Mouse (Mus musculus) embryonic facial prominence, embryonic 11.5 days (tissue): ENCODE measurements at regions not wholly inside any gene's neighbourhood (a gene's known extent, or its start where the extent isn't known, plus 50 kb on each side); places are given as distances from the start of the nearest gene placed in this dataset.
A peak's percentile ranks its signal among the peaks of the same experiment; 100 is the strongest.

Source experiments
- ATAC-seq: fragments of 200-750 bp; cut with Nextera tagmentation; replicated peaks from 2 replicates; pipeline ENCODE4 v1.8.0; 2017; ENCODE audit warnings: low read depth; ENCODE audit not compliant: insufficient number of reproducible peaks, low FRiP score, low TSS enrichment
- DNase-seq: peaks from one replicate; pipeline ENCODE4 v3.0.0-alpha.2; 2015; ENCODE audit warnings: low spot score
- H3K27ac ChIP-seq: fragments of 300-500 bp; sonication (generic); replicated peaks from 2 replicates; pipeline ENCODE4 v1.5.1; 2014; ENCODE audit warnings: mild to moderate bottlenecking, low read depth, low read length, control low read depth
- H3K27me3 ChIP-seq: fragments of 300-500 bp; sonication (generic); 2 replicates; pipeline ENCODE4 v1.6.1; 2014; ENCODE audit warnings: mild to moderate bottlenecking, low read length, moderate library complexity, mixed read lengths; ENCODE audit not compliant: control insufficient read depth, insufficient read depth
- H3K36me3 ChIP-seq: fragments of 300-500 bp; sonication (generic); replicated peaks from 2 replicates; pipeline ENCODE4 v1.6.1; 2014; ENCODE audit warnings: low read depth, mild to moderate bottlenecking, low read length, moderate library complexity, mixed read lengths; ENCODE audit not compliant: control insufficient read depth, insufficient read depth
- H3K4me1 ChIP-seq: fragments of 300-500 bp; sonication (generic); 2 replicates; pipeline ENCODE4 v1.6.1; 2014; ENCODE audit warnings: low read length, mixed read lengths; ENCODE audit not compliant: control insufficient read depth, insufficient read depth
- H3K4me2 ChIP-seq: fragments of 300-500 bp; sonication (generic); 2 replicates; pipeline ENCODE4 v1.6.1; 2014; ENCODE audit warnings: low read depth, mild to moderate bottlenecking, control low read depth, low read length, moderate library complexity
- H3K4me3 ChIP-seq: fragments of 300-500 bp; sonication (generic); 2 replicates; pipeline ENCODE4 v1.5.1; 2014; ENCODE audit warnings: low read depth, low read length, control low read depth
- H3K9ac ChIP-seq: fragments of 300-500 bp; sonication (generic); replicated peaks from 2 replicates; pipeline ENCODE4 v1.6.1; 2014; ENCODE audit warnings: mild to moderate bottlenecking, control low read depth, low read length
- H3K9me3 ChIP-seq: fragments of 300-500 bp; sonication (generic); replicated peaks from 2 replicates; pipeline ENCODE4 v1.6.1; 2016; ENCODE audit warnings: mild to moderate bottlenecking, low read length, inconsistent platforms, mixed read lengths; ENCODE audit not compliant: control insufficient read depth
- WGBS: fragments of 180-500 bp; shearing (Covaris S2); extraction: QIAGEN DNeasy Blood & Tissue Kit; methylation state at CpG from one replicate; pipeline ENCODE4 v1.1.7; 2014; 5-methylcytosine and 5-hydroxymethylcytosine counted together

DNA sequence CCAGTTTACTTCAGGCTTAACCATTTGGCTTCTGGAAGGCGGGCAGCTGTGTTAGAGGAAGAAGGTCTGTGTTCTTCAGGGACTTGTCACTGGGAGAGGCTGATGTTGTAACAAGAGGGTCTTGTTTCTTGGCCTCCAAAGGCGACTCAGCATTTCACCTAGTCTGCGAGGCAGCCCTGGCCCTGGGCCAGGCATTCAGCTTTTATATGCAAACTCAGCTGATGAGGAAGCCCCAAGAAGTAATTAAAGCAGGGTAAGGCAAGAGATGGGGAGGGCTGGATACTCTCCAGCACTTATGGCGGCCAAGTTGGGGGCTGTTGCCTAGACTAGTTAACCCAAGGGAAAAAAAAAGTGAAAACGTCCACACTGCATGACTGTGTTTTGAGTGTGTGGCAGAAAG, 162.4 kb upstream of the Ap5m1 start:
- no peak overlapping the region for H3K4me2 ChIP-seq
- DNase-seq (no peak), ATAC-seq (no peak)
- H3K36me3 ChIP-seq: no peaks in the 10 kb centered on the region
- H3K9me3 ChIP-seq: no peaks in the 10 kb centered on the region
- H3K27ac ChIP-seq: no peak overlapping the region
- 29% methylated on average over 5 of the region's 5 CpGs for WGBS
- H3K4me3 ChIP-seq: no peak overlapping the region
- no peaks in the 10 kb centered on the region for H3K4me1 ChIP-seq
- no peak overlapping the region for H3K9ac ChIP-seq
- no peaks in the 10 kb centered on the region for H3K27me3 ChIP-seq

DNA sequence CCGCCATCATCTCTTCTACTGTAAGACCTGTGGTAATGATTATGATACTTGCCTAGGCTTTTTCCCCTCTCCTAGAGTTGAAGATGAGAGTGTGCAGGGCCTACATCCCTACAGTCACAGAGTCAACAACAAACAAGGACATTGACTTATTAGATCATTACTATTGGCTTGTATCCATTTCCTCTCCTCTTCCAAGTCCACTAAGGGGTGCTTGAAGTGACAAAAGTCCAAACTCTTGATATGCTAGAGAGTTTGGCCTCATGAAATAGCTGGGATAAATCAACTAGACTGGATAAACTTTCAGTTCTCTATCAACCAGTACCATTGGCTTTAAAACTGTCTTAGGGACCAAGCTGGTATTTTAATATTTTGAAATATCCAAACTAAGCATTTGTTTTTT, 165.7 kb upstream of the Ap5m1 start:
- no peaks in the 10 kb centered on the region for H3K36me3 ChIP-seq
- 89% methylated on average over 1 of the region's 1 CpGs for WGBS
- no peak overlapping the region for H3K27ac ChIP-seq
- H3K4me3 ChIP-seq: no peak overlapping the region
- no peaks in the 10 kb centered on the region for H3K9me3 ChIP-seq
- no peaks in the 10 kb centered on the region for H3K4me1 ChIP-seq
- H3K27me3 ChIP-seq: no peaks in the 10 kb centered on the region
- DNase-seq (no peak), ATAC-seq (no peak)
- H3K4me2 ChIP-seq: no peak overlapping the region
- H3K9ac ChIP-seq: no peak overlapping the region

DNA sequence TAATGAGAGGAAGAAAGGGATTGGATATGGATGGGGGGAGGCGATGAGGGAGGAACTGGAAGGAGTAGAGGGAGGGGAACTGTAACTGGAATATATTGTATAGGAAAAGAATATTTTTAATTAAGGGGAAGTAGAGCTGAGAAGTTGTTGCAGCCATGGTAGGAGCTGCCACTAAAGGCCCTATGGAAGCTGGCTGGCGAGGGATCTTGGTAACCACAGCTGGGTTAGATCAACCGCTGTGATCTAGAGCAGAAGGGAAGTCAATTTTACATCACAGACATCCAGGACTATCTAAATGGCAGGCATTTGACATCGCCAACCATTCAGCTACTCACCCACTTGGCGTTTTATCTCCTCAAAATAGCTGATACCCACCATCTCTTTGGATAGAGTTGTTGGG, 168.8 kb upstream of the Ap5m1 start:
- ATAC-seq (no peak), DNase-seq (no peak)
- 90% methylated on average over 5 of the region's 5 CpGs for WGBS

DNA sequence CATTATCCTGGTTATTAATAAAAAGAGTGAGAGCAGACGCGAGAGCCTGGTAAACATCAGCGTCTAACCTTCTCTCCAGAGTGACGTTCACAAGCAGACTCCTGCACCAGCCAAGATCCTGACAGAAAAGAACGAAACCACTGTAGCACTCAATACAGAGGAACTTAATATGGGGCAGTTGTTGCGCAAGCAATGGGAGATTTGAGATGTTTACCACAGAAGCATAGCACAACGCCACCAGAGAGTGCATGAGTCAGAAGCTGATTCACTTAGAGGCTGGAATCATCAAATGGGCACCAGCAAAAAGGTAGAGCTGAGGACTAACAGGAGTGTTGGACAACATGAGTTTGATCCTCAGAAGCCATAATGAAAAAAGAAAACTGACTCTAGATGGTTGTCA, 169.7 kb upstream of the Ap5m1 start:
- no peaks in the 10 kb centered on the region for H3K4me1 ChIP-seq
- no peak for ATAC-seq
- no peaks in the 10 kb centered on the region for H3K27me3 ChIP-seq
- no peak overlapping the region for H3K4me2 ChIP-seq
- H3K9ac ChIP-seq: no peak overlapping the region
- DNase-seq: no peak
- H3K27ac ChIP-seq: no peak overlapping the region
- 92% methylated on average over 7 of the region's 7 CpGs for WGBS
- H3K36me3 ChIP-seq: no peaks in the 10 kb centered on the region
- no peaks in the 10 kb centered on the region for H3K9me3 ChIP-seq
- no peak overlapping the region for H3K4me3 ChIP-seq

More for the DNA sequence above, 168.8 kb upstream of the Ap5m1 start:
- Histone ChIP-seq H3K9me3 (no peaks in the 10 kb centered on the region), H3K4me1 (no peaks in the 10 kb centered on the region), H3K9ac (no peak overlapping the region), H3K27ac (no peak overlapping the region), H3K4me2 (no peak overlapping the region), H3K36me3 (no peaks in the 10 kb centered on the region), H3K4me3 (no peak overlapping the region), H3K27me3 (no peaks in the 10 kb centered on the region)

DNA sequence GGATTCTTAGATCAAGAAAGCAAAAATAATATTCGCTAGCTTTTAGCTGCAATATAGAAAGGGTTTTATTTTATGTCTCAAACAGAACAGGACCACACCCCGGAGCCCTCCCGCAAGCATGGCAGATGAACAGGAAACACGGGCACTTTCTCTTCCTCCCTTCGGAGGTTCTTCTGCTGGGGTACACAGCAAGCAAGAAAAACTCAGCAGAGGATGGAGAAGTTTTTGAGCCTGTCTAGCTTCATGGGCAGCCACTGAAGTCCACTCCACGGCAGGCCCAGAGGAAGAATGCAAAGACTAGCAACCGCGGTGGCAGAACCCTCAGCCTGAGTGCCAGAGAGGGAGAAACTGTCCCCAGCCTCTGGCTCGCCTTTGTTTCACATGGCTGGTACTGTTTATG, 174.7 kb upstream of the Ap5m1 start:
- Histone ChIP-seq H3K4me1 (no peaks in the 10 kb centered on the region), H3K36me3 (no peaks in the 10 kb centered on the region), H3K27me3 (no peaks in the 10 kb centered on the region), H3K9ac (no peak overlapping the region), H3K27ac (no peak overlapping the region), H3K4me2 (no peak overlapping the region), H3K9me3 (no peaks in the 10 kb centered on the region), H3K4me3 (no peak overlapping the region)
- no peak for ATAC-seq
- 84% methylated on average over 9 of the region's 9 CpGs for WGBS
- DNase-seq: no peak

DNA sequence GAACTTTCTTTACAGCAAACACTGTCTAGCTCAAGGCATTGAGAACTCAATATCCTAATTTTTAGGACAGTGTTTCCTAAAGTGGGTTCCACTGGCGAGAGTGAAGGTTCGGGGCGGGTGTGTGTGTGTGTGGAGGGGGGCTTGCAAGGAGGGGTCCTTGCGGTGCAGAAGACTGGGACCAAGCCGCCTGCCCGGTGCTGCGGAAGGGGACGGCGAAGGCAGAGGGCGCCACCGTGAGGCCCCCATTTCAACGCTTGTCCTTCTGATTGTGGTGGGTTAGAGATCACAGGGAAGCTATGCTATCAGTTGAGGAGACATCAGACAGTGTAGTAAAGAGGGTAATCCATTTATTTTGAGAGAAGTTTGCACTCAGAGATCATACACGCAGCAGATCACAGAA, 176.9 kb upstream of the Ap5m1 start:
- Histone ChIP-seq H3K9ac (no peak overlapping the region), H3K9me3 (no peaks in the 10 kb centered on the region), H3K4me3 (no peak overlapping the region), H3K4me1 (no peaks in the 10 kb centered on the region), H3K27ac (no peak overlapping the region), H3K4me2 (no peak overlapping the region), H3K27me3 (no peaks in the 10 kb centered on the region), H3K36me3 (no peaks in the 10 kb centered on the region)
- WGBS: 2% methylated on average over 13 of the region's 13 CpGs
- peak; percentile 55 for DNase-seq
- 0 out of 2 replicates have a peak, but pooled peaks have one; percentile 23 for ATAC-seq

DNA sequence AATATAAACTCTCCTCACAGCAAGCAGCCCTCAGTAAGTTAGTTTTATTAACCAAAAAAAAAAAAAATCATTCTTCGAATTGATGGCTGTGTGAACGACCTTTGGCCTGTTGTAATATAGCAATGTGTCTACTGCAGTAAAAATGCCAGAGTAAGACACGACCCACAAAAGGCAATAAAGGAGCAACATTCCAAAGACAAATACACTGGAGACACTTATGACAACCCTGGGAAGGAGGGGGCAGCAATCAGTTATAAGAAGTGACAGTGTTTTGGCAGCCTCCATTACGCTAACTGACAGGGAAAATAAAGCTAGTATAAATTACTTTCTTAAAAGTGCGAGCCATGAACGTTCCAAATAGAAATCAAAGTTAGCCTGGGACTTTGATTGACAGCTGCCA, 185.9 kb upstream of the Ap5m1 start:
- DNase-seq (no peak), ATAC-seq (no peak)
- no peaks in the 10 kb centered on the region for H3K4me1 ChIP-seq
- no peaks in the 10 kb centered on the region; the same call in 1 of the 2 replicates for H3K36me3 ChIP-seq
- no peak overlapping the region for H3K4me3 ChIP-seq
- no peak overlapping the region for H3K4me2 ChIP-seq
- WGBS: 54% methylated on average over 6 of the region's 6 CpGs
- H3K9ac ChIP-seq: no peak overlapping the region
- no peaks in the 10 kb centered on the region for H3K9me3 ChIP-seq
- no peak overlapping the region for H3K27ac ChIP-seq
- no peaks in the 10 kb centered on the region for H3K27me3 ChIP-seq

DNA sequence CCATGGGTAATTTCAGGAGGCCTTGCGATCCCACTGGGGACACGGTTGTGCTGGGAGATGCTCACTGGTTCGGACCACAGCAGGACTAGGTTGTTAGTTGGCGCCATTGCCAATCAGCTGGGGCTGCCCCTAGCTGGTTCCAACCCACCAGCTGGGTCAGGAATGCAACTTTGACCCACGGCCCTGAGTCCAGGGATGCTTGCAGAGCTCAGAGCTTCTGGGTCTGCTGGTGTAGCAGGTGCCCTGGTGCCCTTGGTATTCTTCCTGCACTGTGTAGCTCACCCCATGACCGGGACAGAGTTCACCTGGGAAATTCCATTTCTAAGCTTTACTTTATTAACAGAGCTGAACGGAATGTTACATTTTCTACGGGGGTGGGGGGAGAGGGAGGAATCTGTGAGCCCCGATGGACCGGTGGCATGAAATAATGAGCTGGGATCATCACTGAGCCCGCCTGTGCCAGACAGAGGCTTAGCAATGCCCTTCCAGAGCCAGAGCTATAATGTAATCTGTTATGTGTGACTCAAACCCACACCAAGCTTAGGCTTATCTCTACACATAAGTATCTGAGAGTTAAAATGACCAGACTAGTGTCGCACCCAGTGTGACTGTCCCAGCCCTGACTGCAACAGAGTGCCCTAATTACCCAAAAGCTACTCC, 187.8 kb upstream of the Ap5m1 start:
- no peaks in the 10 kb centered on the region for H3K27me3 ChIP-seq
- H3K9me3 ChIP-seq: no peaks in the 10 kb centered on the region
- no peak for DNase-seq
- H3K36me3 ChIP-seq: no peaks in the 10 kb centered on the region; the same call in 1 of the 2 replicates
- no peak overlapping the region for H3K4me3 ChIP-seq
- no peaks in the 10 kb centered on the region for H3K4me1 ChIP-seq
- ATAC-seq: peak; percentile 23; the same call in 1 of the 2 replicates
- no peak overlapping the region for H3K9ac ChIP-seq
- 76% methylated on average over 12 of the region's 12 CpGs for WGBS
- H3K4me2 ChIP-seq: no peak overlapping the region
- H3K27ac ChIP-seq: no peak overlapping the region
